Mouse (Mus musculus) olfactory bulb, adult 2 months (tissue): ENCODE results near the gene Mapk8ip3.

Experiments used
- CTCF ChIP-seq: fragments of 200-500 bp; IDR thresholded peaks from 2 replicates; pipeline ENCODE4 v1.5.1; 2012; ENCODE audit warnings: low read depth, mild to moderate bottlenecking, low read length, moderate library complexity; ENCODE audit not compliant: insufficient read depth
- POLR2A ChIP-seq: fragments of 200-500 bp; IDR thresholded peaks from 2 replicates; pipeline ENCODE4 v1.6.1; 2012; ENCODE audit warnings: mild to moderate bottlenecking, low read depth, low read length, moderate library complexity; ENCODE audit not compliant: insufficient read depth

DNA sequence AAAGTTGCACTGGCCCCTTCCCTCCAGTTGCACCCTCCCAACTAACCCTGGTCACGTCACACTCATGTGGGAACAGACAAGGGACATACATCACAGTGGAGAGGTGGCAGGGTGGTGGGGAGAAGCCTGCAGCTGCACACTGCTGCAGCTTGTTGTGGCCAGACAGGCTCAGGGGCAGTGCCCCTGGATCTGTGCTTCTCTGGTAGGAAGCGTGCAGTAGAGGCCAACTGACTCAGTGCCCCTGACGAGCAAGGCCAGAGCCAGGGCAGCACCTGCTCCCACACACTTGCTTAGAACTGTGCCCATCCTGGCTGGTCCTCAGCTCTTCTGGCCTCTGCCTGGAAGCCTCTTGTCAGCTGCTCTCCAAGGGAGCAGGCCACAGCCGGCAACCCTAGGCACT, 39.2 kb downstream of the Mapk8ip3 start:
- TF ChIP-seq CTCF (no peak), POLR2A (no peak)
